Mouse (Mus musculus): ENCODE measurements around the gene Serpinb9b. TPM values are rescaled to one million over a fixed set of nuclear protein-coding genes. Genes with fewer than 3 reads are reported as not detected.

Gene Serpinb9b
- polyA plus RNA-seq, 1 experiment from 2014 or later, result 0.31 TPM

DNA sequence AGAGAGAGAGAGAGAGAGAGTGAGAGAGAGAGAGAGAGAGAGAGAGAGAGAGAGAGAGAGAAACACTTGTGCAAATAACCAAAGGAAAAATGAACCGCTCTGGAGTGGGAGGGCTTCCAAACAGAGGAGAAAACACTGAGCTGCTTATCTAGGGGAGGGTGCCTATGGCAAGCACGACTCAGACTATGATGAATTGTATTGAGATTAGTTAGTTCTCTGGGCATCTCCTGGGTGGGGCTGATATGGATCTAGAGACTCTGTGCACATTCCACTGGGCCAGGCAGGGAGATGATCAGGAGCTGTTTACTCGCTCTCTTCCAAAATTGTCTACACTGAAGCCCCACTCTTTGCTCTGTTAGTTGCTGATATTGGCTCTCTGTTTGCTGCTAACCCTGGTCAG lies 24.5 kb downstream of the Serpinb9b start:
- WGBS, result 73% methylated on average over 3 of the region's 3 CpGs
- H3K36me3 ChIP-seq, result no peaks in the 10 kb centered on the region
- no peak for ATAC-seq (ENCODE audit: low FRiP score)
- H3K9me3 ChIP-seq (replicated peaks), result no peaks in the 10 kb centered on the region
- no peaks in the 10 kb centered on the region for H3K4me1 ChIP-seq
- H3K9ac ChIP-seq, result no peak overlapping the region
- no peak overlapping the region for H3K4me3 ChIP-seq
- no peak overlapping the region for H3K27ac ChIP-seq
- H3K4me2 ChIP-seq (replicated peaks), result no peak overlapping the region
- no peaks in the 10 kb centered on the region for H3K27me3 ChIP-seq

DNA sequence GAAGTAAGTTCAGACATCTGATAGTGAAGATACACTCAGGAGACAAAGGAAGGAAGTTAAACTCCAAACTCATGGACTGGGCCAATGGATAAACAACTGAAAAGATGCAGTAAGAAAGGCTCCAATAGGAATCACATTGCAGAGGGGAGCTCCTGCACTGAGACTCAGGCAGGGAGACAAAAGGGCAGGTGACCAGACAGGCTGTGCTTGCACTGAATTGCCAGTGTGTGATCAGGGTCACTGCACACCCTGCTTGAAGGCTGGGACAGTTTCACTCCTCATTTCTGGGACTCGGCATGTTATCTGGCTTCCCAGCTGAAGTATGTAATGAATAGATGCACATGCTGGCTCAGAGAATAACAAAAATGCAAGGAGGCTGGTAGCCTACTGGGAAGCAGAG lies 35.8 kb downstream of the Serpinb9b start:
- WGBS, result 56% methylated on average over 1 of the region's 1 CpGs
- no peak overlapping the region for H3K4me2 ChIP-seq (replicated peaks)
- no peak for ATAC-seq (ENCODE audit: low FRiP score)

DNA sequence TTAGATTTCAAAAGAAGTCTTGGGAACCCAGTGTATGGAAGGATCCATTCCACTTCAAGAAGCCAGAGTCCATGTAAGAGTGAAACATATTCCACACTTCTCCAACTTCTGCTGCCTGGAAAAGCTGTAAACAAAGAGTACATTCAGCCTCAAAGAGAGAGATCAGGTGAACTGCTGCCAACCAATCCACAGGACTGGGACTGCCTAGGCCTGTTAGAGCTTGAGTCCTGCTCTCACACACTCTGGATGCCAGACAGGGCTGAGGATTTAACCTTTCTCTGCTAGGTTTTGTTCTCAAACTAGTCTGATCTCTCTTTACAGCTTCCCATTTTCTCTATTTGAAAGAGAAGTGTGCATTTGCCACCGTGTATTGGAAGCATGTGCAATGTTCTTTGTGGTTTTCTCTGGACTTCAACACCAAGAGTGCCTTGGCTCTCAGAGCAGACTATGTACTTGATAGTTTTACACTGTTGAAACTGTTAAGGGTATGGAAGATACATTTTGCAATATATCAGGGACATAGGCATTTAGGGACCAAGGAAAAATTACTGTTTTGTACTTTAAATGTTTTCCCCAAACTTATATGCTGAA lies 40.3 kb downstream of the Serpinb9b start:
- 91% methylated on average over 1 of the region's 1 CpGs for WGBS
- ATAC-seq (ENCODE audit: low FRiP score), result no peak

More for the DNA sequence above, 35.8 kb downstream of the Serpinb9b start:
- Histone ChIP-seq H3K27ac (no peak overlapping the region), H3K4me3 (no peak overlapping the region), H3K27me3 (no peaks in the 10 kb centered on the region), H3K36me3 (no peaks in the 10 kb centered on the region), H3K4me1 (no peaks in the 10 kb centered on the region), H3K9me3 (replicated peaks) (no peaks in the 10 kb centered on the region), H3K9ac (no peak overlapping the region)

DNA sequence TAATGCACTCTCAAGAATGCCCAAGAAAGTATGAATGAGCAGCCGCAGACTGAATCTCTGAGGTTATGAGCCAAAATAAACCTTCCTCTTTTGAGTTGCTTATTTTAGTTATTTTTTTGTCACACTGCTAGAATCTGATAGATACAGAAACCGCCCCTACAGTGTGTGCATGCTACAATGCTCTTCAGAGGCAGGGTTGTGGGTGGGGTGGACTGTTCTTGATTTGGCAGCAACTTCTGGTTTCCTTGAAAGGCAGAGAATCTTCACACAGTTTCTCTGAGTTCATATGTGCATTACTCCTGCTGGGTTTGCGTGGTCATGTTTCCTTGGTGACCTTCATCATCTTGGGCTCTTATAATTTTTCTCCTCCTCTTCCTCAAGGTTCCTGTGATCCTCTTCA lies 40.9 kb downstream of the Serpinb9b start:
- H3K4me3 ChIP-seq, result no peak overlapping the region
- ATAC-seq (ENCODE audit: low FRiP score), result no peak
- H3K9ac ChIP-seq, result no peak overlapping the region
- H3K9me3 ChIP-seq (replicated peaks), result no peaks in the 10 kb centered on the region
- H3K36me3 ChIP-seq, result no peaks in the 10 kb centered on the region
- H3K4me1 ChIP-seq, result no peaks in the 10 kb centered on the region
- no peak overlapping the region for H3K4me2 ChIP-seq (replicated peaks)
- 80% methylated on average over 3 of the region's 3 CpGs for WGBS
- H3K27ac ChIP-seq, result no peak overlapping the region
- H3K27me3 ChIP-seq, result no peaks in the 10 kb centered on the region

More for the DNA sequence above, 40.3 kb downstream of the Serpinb9b start:
- no peak overlapping the region for H3K4me3 ChIP-seq
- no peaks in the 10 kb centered on the region for H3K36me3 ChIP-seq
- H3K4me1 ChIP-seq, result no peaks in the 10 kb centered on the region
- no peak overlapping the region for H3K4me2 ChIP-seq (replicated peaks)
- no peak overlapping the region for H3K27ac ChIP-seq
- no peaks in the 10 kb centered on the region for H3K27me3 ChIP-seq
- no peaks in the 10 kb centered on the region for H3K9me3 ChIP-seq (replicated peaks)
- no peak overlapping the region for H3K9ac ChIP-seq

DNA sequence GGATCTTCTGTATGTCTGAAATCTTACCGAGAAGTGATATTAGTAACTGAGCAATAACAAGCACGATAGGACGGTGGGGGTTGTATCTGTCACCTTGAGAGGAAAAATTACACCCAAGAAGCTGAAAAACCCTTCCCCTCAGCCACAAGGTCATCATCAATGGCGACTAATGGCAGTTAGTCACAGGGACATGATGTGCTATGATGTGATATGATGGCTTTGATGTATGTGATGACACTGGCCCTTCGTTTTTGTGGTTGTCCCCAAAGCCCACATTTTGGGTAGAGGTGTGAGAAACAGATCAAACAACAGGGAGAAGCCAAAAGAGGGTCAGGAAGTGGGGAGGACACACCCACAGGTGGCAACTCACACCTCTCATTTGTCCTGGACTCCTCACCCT lies 44.6 kb downstream of the Serpinb9b start:
- no peak for ATAC-seq (ENCODE audit: low FRiP score)
- H3K4me1 ChIP-seq, result no peaks in the 10 kb centered on the region
- WGBS, result 80% methylated on average over 5 of the region's 5 CpGs

DNA sequence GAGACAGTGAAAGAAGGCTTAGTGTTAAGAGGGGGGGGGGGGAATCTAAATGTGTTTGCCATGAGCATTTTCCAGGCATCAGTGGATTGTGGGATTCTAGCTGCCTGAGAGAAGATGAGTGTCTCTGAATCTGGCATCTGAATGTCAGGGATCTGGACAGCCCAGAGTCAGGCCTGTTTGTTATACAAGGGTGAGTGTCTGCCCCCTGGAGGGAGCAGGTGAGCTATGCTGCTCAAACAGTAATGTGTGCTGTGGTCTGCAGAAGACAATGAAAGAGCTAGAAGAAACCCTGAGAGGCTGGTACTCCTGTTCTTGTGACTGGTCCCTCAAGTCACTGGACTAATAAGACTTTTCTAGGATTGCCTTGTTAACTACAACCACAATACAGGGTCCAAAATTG lies 46.8 kb downstream of the Serpinb9b start:
- no peak overlapping the region for H3K4me3 ChIP-seq
- no peak for ATAC-seq (ENCODE audit: low FRiP score)
- H3K4me1 ChIP-seq, result no peaks in the 10 kb centered on the region
- no peaks in the 10 kb centered on the region for H3K27me3 ChIP-seq
- H3K27ac ChIP-seq, result no peak overlapping the region
- no peak overlapping the region for H3K9ac ChIP-seq
- H3K36me3 ChIP-seq, result no peaks in the 10 kb centered on the region
- no peak overlapping the region for H3K4me2 ChIP-seq (replicated peaks)
- no peaks in the 10 kb centered on the region for H3K9me3 ChIP-seq (replicated peaks)

More for the DNA sequence above, 44.6 kb downstream of the Serpinb9b start:
- H3K27me3 ChIP-seq, result no peaks in the 10 kb centered on the region
- no peaks in the 10 kb centered on the region for H3K9me3 ChIP-seq (replicated peaks)
- H3K27ac ChIP-seq, result no peak overlapping the region
- H3K9ac ChIP-seq, result no peak overlapping the region
- H3K4me3 ChIP-seq, result no peak overlapping the region
- H3K4me2 ChIP-seq (replicated peaks), result no peak overlapping the region
- H3K36me3 ChIP-seq, result no peaks in the 10 kb centered on the region

DNA sequence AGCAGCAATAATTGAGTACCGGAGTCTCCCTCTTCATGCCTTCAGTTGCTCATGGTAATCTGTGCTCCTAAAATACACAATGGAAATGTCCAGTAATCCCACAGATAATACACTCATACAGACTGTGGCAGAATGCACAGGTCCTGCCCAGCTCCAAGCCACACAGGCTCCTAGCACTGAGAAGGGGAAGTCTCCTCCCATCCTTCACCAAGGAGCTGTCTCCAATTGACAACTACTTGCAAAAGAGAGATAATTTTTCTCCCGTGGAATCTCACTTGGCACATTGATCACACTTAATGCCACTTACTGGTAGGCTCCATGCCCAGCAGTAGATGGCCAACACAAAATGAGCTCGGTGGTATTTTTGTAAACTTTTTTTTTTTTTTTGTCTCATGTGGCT lies 49.0 kb downstream of the Serpinb9b start:
- no peak overlapping the region for H3K4me2 ChIP-seq (replicated peaks)
- H3K4me3 ChIP-seq, result no peak overlapping the region
- no peaks in the 10 kb centered on the region for H3K4me1 ChIP-seq
- no peak overlapping the region for H3K9ac ChIP-seq
- H3K27me3 ChIP-seq, result no peaks in the 10 kb centered on the region
- no peak overlapping the region for H3K27ac ChIP-seq
- ATAC-seq (ENCODE audit: low FRiP score), result no peak
- WGBS, result 77% methylated on average over 3 of the region's 3 CpGs
- no peaks in the 10 kb centered on the region for H3K9me3 ChIP-seq (replicated peaks)
- no peaks in the 10 kb centered on the region for H3K36me3 ChIP-seq

DNA sequence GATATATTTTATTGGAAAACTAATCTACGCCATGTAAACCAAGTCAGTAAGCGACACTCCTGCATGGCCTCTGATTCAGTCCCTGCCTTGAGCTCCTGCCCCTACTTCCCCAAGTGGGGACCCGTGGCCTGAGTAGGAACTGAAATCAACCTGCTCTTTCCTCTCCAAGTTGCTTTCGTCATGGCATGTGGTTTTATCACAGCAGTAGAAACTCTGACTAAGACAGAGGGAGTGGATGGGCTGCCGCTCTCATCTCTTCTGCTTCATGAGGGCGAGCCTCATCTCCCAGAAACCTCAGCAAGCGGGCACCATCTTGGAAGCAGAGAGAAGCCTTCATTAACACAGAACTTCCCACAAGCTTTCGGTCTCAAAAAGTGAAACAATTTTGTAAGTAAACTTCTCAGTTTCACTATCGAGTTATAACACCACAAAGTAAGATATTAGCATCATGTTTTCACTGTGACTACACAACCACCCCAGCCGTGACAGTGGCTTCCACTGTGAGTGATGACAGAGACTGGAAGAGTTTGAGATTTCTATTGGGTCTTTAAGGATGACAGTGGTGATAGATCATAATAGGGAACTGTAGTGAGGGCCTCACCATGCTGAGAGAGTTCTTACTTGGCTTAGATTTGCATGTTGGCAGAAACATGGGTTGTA lies 49.9 kb downstream of the Serpinb9b start:
- H3K27me3 ChIP-seq, result no peaks in the 10 kb centered on the region
- H3K4me1 ChIP-seq, result no peaks in the 10 kb centered on the region
- no peaks in the 10 kb centered on the region for H3K36me3 ChIP-seq
- no peak overlapping the region for H3K27ac ChIP-seq
- H3K4me3 ChIP-seq, result no peak overlapping the region
- no peaks in the 10 kb centered on the region for H3K9me3 ChIP-seq (replicated peaks)
- ATAC-seq (ENCODE audit: low FRiP score), result no peak
- 91% methylated on average over 10 of the region's 10 CpGs for WGBS
- H3K9ac ChIP-seq, result no peak overlapping the region
- no peak overlapping the region for H3K4me2 ChIP-seq (replicated peaks)

DNA sequence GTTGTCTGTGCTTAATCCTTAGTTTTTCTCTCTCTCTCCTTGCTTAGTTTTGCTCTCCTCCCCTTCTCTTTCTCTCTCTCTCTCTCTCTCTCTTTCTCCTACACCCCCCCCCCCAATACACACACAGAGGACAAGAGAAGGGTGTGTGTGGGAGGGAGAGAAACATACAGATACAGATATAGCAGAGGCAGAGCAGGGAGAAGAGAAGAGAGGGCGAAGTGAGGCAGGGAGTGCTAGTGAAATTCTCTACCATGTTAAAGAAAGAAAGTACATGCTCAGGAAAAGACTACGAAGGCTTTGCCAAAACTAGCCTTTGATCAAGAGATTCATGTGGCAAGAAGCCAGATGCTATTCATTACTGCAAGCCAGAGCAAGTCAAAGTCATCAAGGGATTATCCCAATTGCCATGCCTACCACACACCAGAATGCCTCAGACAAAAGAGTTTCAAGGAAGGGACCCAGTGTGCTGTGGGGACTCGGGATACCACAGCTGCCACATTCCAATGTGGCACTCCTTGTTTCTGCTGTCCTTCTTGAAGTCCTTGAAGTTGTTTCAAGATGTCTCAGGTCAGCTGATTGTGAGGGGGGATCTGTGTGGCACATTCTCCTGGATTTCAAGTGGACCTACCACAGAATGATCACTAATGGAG lies 51.0 kb downstream of the Serpinb9b start, which contains the start of gene Serpinb1b:
Serpinb1b (plus strand) TSS at position 520 of the 650 bp plus-strand sequence.
- Histone ChIP-seq H3K4me1 (no peaks in the 10 kb centered on the region), H3K9me3 (replicated peaks) (no peaks in the 10 kb centered on the region), H3K36me3 (no peaks in the 10 kb centered on the region), H3K27me3 (no peaks in the 10 kb centered on the region), H3K4me2 (replicated peaks) (no peak within 1 kb of the TSS), H3K9ac (no peak within 1 kb of the TSS), H3K27ac (no peak within 1 kb of the TSS), H3K4me3 (no peak within 1 kb of the TSS)
- 63% methylated on average over 3 of the region's 3 CpGs for WGBS
- ATAC-seq (ENCODE audit: low FRiP score), result no peak

DNA sequence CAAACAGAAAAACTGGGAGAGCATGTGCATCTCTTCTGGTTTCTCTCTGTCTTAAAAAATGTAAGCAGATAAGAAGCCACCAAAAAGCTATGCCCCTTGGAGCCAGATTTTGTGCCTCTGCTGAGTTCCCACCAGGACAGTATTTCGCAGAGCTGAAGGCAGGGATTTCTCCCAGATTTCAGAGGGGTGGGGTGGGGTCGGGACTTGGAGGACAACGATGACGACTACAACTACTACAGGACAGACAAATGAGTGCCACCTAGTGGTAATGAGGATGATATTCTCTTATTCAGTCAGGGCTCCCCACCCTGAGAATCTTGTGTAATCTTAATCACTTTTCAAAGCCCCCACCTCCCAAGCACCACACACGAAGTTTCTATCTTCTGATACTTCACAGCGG lies 52.2 kb downstream of the Serpinb9b start:
- Histone ChIP-seq H3K9me3 (replicated peaks) (no peaks in the 10 kb centered on the region), H3K36me3 (no peaks in the 10 kb centered on the region), H3K4me1 (no peaks in the 10 kb centered on the region), H3K27me3 (no peaks in the 10 kb centered on the region), H3K9ac (no peak overlapping the region), H3K4me2 (replicated peaks) (no peak overlapping the region), H3K27ac (no peak overlapping the region), H3K4me3 (no peak overlapping the region)
- ATAC-seq (ENCODE audit: low FRiP score), result no peak
- WGBS, result 40% methylated on average over 6 of the region's 6 CpGs

DNA sequence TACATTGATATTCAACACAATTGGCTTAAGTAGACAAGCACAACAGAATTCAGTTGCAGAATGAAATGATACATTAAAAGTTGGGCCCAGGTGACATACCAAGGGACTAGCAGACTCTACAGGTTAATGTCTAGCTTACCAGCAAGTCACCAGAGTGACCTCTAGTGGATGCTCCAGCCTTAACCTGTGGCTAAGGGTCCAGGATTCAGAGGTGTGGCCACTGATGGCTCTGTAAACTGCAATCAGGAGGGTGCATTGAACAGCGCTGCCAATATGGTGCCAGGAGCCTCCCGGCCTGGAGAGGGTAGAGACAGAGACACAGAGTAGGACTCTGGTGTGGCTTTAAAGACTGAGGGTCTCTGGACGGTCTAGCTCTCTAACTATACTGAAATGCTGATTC lies 53.1 kb downstream of the Serpinb9b start:
- no peak overlapping the region for H3K4me2 ChIP-seq (replicated peaks)
- WGBS, result 21% methylated on average over 3 of the region's 3 CpGs
- H3K9me3 ChIP-seq (replicated peaks), result no peaks in the 10 kb centered on the region
- H3K9ac ChIP-seq, result no peak overlapping the region
- H3K4me1 ChIP-seq, result 0 out of 2 replicates have a peak, but pooled peaks cover under 1% of the 10 kb centered on the region
- no peak overlapping the region for H3K27ac ChIP-seq
- no peak for ATAC-seq (ENCODE audit: low FRiP score)
- no peaks in the 10 kb centered on the region for H3K27me3 ChIP-seq
- no peak overlapping the region for H3K4me3 ChIP-seq
- H3K36me3 ChIP-seq, result no peaks in the 10 kb centered on the region

DNA sequence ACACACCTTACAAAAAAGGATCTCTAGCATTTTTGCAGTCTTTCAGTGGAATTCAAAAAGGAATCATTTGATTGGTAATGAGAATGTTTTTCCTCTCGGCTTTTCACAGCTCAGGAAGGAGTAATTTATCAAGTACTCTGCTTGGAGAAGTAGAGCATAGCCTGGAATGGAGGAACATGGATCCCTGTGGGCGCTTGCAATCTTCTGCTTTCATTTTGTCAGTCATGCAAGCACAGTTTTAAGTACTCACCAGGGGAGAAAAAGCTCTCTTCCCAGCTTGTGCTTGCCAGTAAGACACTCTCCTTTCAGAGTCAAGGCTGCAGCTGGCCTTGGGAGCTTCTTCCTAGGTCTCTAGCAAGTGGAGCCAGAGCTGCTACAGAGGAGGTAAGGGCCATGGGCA lies 56.6 kb downstream of the Serpinb9b start:
- Histone ChIP-seq H3K27ac (no peak overlapping the region), H3K4me3 (no peak overlapping the region), H3K9ac (no peak overlapping the region), H3K4me1 (0 out of 2 replicates have a peak, but pooled peaks cover 3% of the 10 kb centered on the region), H3K36me3 (no peaks in the 10 kb centered on the region), H3K4me2 (replicated peaks) (no peak overlapping the region), H3K27me3 (no peaks in the 10 kb centered on the region), H3K9me3 (replicated peaks) (peaks cover 7% of the 10 kb centered on the region; the same call in 1 of the 2 replicates)
- no peak for ATAC-seq (ENCODE audit: low FRiP score)
- 61% methylated on average over 2 of the region's 2 CpGs for WGBS
